Mouse (Mus musculus): ENCODE measurements around the gene Oxct2a. TPM values are rescaled to one million over a fixed set of nuclear protein-coding genes. Genes with fewer than 3 reads are reported as not detected.
A peak's percentile ranks its signal among the peaks of the same experiment; 100 is the strongest.
"Not testable (repeated sequence)": the region's sequence is repeated elsewhere in the genome, so short reads cannot be mapped to it uniquely, and the experiment has no call there.

Oxct2a gene
- total RNA-seq (2021), result under 1 TPM; 0.23 to 0.26 TPM
- long read RNA-seq, experiment 1, result 0 reads
- long read RNA-seq, experiment 2, result 0 reads

- no peak for DNase-seq (ENCODE audit: low spot score in 2 of 2)
Observed at GRCm38 (mm10) chr4:123323534-123323933, at the start of gene Oxct2a. TSS of gene Oxct2a (minus strand) at chr4:123323634.

- no peak for DNase-seq (ENCODE audit: low spot score in 2 of 2)
Observed at GRCm38 (mm10) chr4:123363555-123363954, 40.1 kb upstream of the Oxct2a start.

- no peak for DNase-seq (ENCODE audit: low spot score in 2 of 2)
Observed at GRCm38 (mm10) chr4:123360771-123361170, 37.3 kb upstream of the Oxct2a start.

DNA sequence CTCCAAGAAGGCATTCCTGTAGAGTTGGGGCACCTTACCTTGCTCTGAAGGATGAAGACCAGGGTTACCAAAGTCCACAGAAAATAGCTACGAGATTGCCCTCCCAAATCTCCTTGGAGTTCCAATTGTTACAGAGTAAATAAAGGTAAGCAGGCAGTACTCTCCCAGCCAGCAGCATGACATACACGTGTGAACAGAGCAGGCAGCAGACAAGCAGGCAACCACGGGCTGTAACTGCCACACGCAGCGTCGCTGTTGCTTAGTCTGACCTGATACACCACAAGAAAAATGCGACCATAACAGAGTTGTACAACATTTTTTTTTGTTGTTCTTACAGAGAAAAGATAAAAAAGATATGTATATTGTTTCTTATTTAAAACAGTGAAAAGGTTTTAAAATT is 35.2 kb upstream of the Oxct2a start:
- no peak for DNase-seq (ENCODE audit: low spot score in 2 of 2)

- DNase-seq (ENCODE audit: low spot score in 2 of 2), result no peak
Observed at GRCm38 (mm10) chr4:123355941-123356340, 32.5 kb upstream of the Oxct2a start.

GRCm38 (mm10) chr4:123353271-123353877 is 29.9 kb upstream of the Oxct2a start:
- peak in 1 of 2 experiments; percentile 20 for DNase-seq (ENCODE audit: low spot score in 2 of 2)

- DNase-seq (ENCODE audit: low spot score in 2 of 2), result no peak
Observed at GRCm38 (mm10) chr4:123343471-123343789, 20.0 kb upstream of the Oxct2a start.

GRCm38 (mm10) chr4:123342642-123343470 is 19.4 kb upstream of the Oxct2a start, which contains the start of gene Bmp8a:
TSS of gene Bmp8a (minus strand) at chr4:123343252.
- DNase-seq (ENCODE audit: low spot score in 2 of 2), result peak in 1 of 2 experiments; percentile 27

GRCm38 (mm10) chr4:123342091-123342641 is 18.7 kb upstream of the Oxct2a start:
- no peak for DNase-seq (ENCODE audit: low spot score in 2 of 2)

GRCm38 (mm10) chr4:123340232-123340631 is 16.8 kb upstream of the Oxct2a start:
- no peak for DNase-seq (ENCODE audit: low spot score in 2 of 2)

DNA sequence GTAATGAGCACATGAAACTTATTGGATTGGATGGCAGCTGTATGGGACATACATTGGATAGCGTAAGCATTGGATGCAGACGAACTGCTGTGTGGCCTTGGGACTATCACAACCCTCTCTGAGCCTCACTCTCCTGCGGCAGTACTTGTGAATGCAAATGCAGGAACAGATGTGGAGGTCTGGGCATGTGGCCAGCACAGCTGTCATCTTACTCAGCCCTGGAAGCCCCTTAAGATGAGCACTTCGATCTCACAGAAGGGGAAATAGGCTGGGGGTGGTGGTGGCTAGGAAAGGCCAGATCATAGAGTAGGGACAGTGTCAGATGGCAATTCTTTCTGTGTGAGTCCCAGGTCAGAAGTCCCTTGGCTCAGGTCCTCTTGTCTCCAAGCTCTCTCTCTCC is 14.3 kb upstream of the Oxct2a start:
- DNase-seq (ENCODE audit: low spot score in 2 of 2), result no peak

DNA sequence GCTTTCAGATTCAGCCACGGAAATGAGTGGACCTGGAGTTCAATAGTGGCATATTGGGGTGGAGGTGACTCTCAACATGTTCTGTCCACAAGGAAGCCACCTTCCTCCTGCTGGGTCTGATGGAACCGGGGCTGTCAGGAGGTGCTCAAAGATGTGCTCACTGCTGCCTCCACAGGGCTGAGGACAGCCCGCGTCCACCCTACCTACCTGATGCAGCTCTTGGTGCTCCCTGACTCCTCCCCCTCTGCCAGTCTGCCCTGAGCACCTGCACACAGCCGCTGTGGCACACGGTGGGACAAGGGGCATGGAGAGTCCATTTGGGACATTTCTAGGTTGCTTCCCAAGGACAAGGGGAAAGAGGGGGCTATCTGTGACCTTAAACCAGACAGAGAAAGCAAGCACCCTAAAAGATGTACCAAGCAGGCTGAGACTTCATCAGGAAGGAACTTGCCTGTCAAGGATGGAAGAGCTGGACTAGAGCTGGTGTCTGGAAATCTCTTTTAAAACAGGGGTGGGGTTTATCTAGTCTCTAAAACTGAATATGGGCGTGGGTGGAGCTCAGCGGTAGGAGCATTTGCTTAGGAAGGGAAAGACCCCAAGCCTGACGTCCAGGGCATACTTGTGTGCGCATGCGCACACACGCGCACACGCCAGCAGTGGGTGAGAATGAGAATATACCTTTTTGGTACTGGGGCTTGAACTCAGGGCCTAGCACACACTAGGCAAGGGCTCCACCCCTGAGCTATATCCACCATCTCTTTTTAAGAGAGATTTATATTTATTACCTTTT is 12.6 kb upstream of the Oxct2a start:
- no peak for DNase-seq (ENCODE audit: low spot score in 2 of 2)

- not testable (repeated sequence) for DNase-seq (ENCODE audit: low spot score in 2 of 2)
Observed at GRCm38 (mm10) chr4:123335244-123335643, 11.8 kb upstream of the Oxct2a start.

GRCm38 (mm10) chr4:123334177-123334576 is 10.7 kb upstream of the Oxct2a start:
- DNase-seq (ENCODE audit: low spot score in 2 of 2), result no peak

- no peak for DNase-seq (ENCODE audit: low spot score in 2 of 2)
Observed at GRCm38 (mm10) chr4:123333151-123333550, 9.7 kb upstream of the Oxct2a start.

DNA sequence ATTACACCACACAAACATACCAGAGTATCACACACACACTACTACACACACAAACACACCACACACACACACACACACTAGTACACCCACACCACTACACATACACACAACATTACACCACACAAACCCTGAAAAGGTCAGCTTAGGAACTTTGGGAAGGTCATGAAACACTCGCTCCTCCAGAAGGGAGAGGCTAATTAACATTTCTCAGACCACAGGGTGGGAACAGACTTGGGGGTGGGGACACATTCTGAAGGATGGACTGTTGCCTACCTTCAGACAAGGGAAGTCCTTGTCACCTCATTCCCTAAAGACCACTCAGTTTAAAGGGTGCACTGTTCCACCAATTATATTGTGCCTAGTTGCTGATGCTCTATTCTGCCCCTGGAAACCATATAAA is 8.5 kb upstream of the Oxct2a start:
- not testable (repeated sequence) for DNase-seq (ENCODE audit: low spot score in 2 of 2)

DNA sequence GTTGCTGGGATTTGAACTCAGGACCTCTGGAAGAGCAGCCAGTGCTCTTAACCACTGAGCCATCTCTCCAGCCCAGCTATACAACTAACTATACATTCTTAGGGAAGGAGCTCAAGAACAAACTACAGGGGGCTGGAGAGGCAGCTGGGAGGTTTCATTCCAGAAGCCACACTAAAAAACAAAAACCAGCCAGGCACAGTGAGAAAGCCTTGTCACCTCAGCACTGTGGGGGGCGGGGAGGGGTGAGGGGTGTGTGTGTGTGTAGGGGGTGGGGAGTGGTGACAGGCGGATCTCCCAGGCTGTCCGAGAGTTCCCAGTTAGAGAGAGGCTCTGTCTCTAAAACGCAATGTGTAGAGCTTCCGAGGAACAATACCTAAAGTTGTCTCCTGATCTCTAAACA is 7.9 kb upstream of the Oxct2a start:
- DNase-seq (ENCODE audit: low spot score in 2 of 2), result no peak

GRCm38 (mm10) chr4:123328946-123329345 is 5.5 kb upstream of the Oxct2a start:
- no peak for DNase-seq (ENCODE audit: low spot score in 2 of 2)

GRCm38 (mm10) chr4:123327630-123328029 is 4.2 kb upstream of the Oxct2a start:
- no peak for DNase-seq (ENCODE audit: low spot score in 2 of 2)

GRCm38 (mm10) chr4:123326087-123326486 is 2.7 kb upstream of the Oxct2a start:
- no peak for DNase-seq (ENCODE audit: low spot score in 2 of 2)

- not testable (repeated sequence) for DNase-seq (ENCODE audit: low spot score in 2 of 2)
Observed at GRCm38 (mm10) chr4:123322910-123323309, 524 bp downstream of the Oxct2a start.
